Mouse (Mus musculus) C2C12 (cell line): Measurements from ENCODE around the gene Grcc10. TPM values are rescaled to one million over a fixed set of nuclear protein-coding genes. Genes with fewer than 3 reads are reported as not detected.

Experiments used
- H3K27me3 ChIP-seq: one replicate; pipeline ENCODE4 v1.6.1; 2011; ENCODE audit not compliant: control insufficient read depth, insufficient read depth, insufficient read length
- H3K36me3 ChIP-seq: one replicate; pipeline ENCODE4 v1.6.1; 2011; ENCODE audit not compliant: control insufficient read depth, insufficient read depth
- H3K4me3 ChIP-seq: one replicate; pipeline ENCODE4 v1.5.1; 2011; ENCODE audit warnings: mild to moderate bottlenecking, control low read depth; ENCODE audit not compliant: poor library complexity, insufficient read depth, severe bottlenecking
- H3K79me2 ChIP-seq: one replicate; pipeline ENCODE4 v1.6.1; 2011; ENCODE audit not compliant: control insufficient read depth, insufficient read depth
- H3K79me3 ChIP-seq: one replicate; pipeline ENCODE4 v1.6.1; 2011; ENCODE audit warnings: low read depth, control low read depth
- H3ac ChIP-seq: one replicate; pipeline ENCODE3; 2011; ENCODE audit warnings: low read depth; ENCODE audit not compliant: control insufficient read depth, insufficient read length
- CEBPB ChIP-seq: IDR thresholded peaks from one replicate; pipeline ENCODE4 v1.6.1; 2011; ENCODE audit warnings: low read depth, mild to moderate bottlenecking, control low read depth, moderate library complexity
- CTCF ChIP-seq: IDR thresholded peaks from one replicate; pipeline ENCODE4 v1.5.1; 2011; ENCODE audit not compliant: control insufficient read depth, insufficient read depth, insufficient read length
- FOSL1 ChIP-seq: IDR thresholded peaks from one replicate; pipeline ENCODE4 v1.8.0; 2011; ENCODE audit warnings: mild to moderate bottlenecking, low read length; ENCODE audit not compliant: poor library complexity, insufficient read depth, severe bottlenecking
- MAX ChIP-seq: IDR thresholded peaks from one replicate; pipeline ENCODE4 v1.6.1; 2011; ENCODE audit warnings: mild to moderate bottlenecking, control low read depth
- MYOD1 ChIP-seq: IDR thresholded peaks from one replicate; pipeline ENCODE4 v1.6.1; 2011; ENCODE audit warnings: low read depth; ENCODE audit not compliant: control insufficient read depth, insufficient read length
- MYOG ChIP-seq: IDR thresholded peaks from one replicate; pipeline ENCODE4 v1.6.1; 2011; ENCODE audit not compliant: control insufficient read depth, insufficient read length; ENCODE audit errors: extremely low read depth
- USF1 ChIP-seq: IDR thresholded peaks from one replicate; pipeline ENCODE4 v1.6.1; 2011; ENCODE audit warnings: low read depth, mild to moderate bottlenecking, control low read depth, moderate library complexity
- polyA plus RNA-seq: library from polyadenylated mRNA; unstranded; fragments of >200 nt; fragmentation: generic; extraction: Trizol; gene quantifications from one replicate; pipeline ENCODE4 v1.2.1, GENCODE M21; 2012; ENCODE audit warnings: missing spikeins

Gene Grcc10
- polyA plus RNA-seq, 1 experiment: 294 TPM

DNA sequence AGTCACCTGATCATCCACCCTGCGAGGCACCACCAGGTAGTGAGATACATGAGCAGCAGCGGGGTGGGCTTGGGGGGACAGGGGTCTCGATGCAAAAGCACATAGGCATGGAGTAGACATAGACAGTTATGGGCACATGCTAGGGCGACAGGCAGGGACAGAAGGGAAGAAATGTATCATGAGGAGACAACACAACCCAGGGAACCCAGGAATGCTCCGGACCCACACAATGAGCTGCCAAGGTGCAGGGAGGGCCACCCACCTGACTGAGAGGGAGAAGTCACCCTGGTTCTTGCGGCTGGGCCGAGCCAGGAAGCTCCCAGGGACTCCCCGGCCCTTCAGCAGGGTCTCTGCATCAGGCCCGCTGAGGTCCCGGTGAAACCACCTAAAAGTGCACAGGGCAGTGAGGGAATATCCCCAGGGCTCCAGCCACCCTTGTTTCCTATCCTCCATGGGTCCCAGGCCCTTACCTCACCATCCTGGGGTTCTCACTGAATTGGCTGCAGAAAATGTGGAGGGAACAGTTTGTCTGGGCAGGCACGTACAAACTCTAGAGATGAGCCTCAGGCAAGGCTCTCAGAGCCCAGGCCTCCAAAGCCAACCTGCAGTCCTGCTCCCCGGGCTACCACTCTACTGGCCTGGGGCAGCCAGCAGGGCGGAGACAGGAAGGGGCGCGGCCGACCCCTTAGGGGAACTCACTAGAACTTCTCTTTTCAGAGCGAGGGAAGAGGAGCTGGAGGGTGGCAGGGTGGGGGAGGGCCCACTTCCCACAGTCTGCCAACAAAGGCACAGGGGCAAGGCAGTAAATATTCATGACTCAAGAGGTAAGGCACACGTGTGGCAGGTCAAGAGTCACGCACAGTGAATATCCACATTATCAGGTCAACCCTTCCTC is 8.5 kb downstream of the Grcc10 start:
- H3K79me3 ChIP-seq: no peaks in the 10 kb centered on the region
- no peak for TF ChIP-seq MAX
- no peak for TF ChIP-seq USF1
- no peak for TF ChIP-seq MYOD1
- no peak for TF ChIP-seq CEBPB
- TF ChIP-seq CTCF: no peak
- TF ChIP-seq MYOG: no peak
- TF ChIP-seq FOSL1: no peak
- H3K27me3 ChIP-seq: no peaks in the 10 kb centered on the region
- H3K79me2 ChIP-seq: no peaks in the 10 kb centered on the region
- no peak overlapping the region for H3ac ChIP-seq
- no peak overlapping the region for H3K4me3 ChIP-seq
- H3K36me3 ChIP-seq: no peaks in the 10 kb centered on the region

DNA sequence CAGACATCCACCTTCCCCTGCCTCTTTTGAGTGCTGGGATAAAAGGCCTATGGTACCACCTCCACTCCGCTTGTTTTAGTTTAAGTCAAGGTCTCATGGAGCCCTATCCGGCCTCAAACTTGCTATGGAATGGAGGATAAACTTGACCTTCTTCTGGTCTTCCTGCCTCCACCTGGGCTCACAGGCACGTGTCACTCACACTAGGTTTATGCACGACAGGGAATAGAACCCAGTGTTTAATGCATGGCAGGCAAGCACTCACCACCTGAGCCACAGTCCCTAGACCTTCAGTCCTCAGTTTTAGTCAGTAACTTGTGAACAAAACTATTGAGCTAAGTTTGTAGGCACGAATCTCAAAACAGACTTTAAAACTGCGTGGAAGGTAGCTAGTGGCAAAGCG is 10.1 kb downstream of the Grcc10 start:
- Histone ChIP-seq H3ac (no peak overlapping the region), H3K4me3 (no peak overlapping the region), H3K79me2 (no peaks in the 10 kb centered on the region), H3K36me3 (no peaks in the 10 kb centered on the region), H3K79me3 (no peaks in the 10 kb centered on the region), H3K27me3 (no peaks in the 10 kb centered on the region)
- TF ChIP-seq MYOD1: no peak
- no peak for TF ChIP-seq CTCF
- no peak for TF ChIP-seq FOSL1
- TF ChIP-seq CEBPB: no peak
- TF ChIP-seq MAX: no peak
- TF ChIP-seq USF1: no peak
- TF ChIP-seq MYOG: no peak

DNA sequence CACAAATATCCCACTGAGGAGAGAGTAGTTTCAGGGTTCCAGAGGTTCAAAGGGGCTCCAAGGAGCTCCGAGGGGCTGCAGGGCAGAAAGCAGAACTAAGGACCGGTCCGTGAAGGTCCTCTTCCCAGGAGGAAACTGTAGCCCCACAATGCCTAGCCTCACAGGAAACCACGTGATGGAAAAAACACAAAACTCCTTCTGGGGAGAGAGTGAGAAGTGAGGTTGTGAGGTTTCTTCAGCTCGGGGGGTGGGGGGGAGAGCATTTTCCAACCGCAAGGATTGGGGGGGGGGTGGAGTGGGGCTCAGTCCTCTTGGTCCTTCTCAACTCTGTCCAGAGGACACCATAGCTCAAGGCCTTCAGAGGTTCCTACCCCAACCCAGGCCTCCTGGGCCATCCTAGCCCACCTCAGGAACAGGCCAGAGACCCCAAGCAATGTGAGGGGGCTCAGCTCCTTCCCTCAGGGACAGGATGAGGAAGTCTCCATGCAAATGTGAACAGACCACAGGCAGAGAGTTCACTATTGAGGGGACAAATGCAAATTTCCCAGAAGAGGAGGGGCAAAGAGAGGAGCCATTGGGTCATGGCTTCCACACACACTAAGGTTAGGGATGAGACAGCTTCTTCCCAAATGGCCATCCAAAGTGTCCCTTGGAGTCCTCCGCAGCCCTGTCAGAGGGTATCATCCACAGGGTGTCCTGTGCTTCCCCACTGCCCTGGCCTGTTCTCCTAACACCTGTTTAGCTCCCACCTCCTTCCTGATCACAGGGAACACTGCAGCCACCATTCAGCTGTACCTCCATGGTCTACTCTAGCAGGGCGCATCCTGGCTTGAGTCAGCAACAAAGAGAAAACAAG is 11.1 kb downstream of the Grcc10 start:
- no peak overlapping the region for H3ac ChIP-seq
- TF ChIP-seq USF1 (no peak), CEBPB (no peak), FOSL1 (no peak), MYOG (no peak), MAX (no peak), MYOD1 (no peak), CTCF (no peak)
- H3K79me2 ChIP-seq: no peaks in the 10 kb centered on the region
- H3K4me3 ChIP-seq: no peak overlapping the region
- H3K36me3 ChIP-seq: no peaks in the 10 kb centered on the region
- H3K27me3 ChIP-seq: no peaks in the 10 kb centered on the region
- H3K79me3 ChIP-seq: no peaks in the 10 kb centered on the region

GRCm38 (mm10) chr6:124728621-124729020 is 12.6 kb downstream of the Grcc10 start:
- Histone ChIP-seq H3ac (no peak overlapping the region), H3K36me3 (no peaks in the 10 kb centered on the region), H3K79me2 (no peaks in the 10 kb centered on the region), H3K79me3 (no peaks in the 10 kb centered on the region), H3K4me3 (no peak overlapping the region), H3K27me3 (no peaks in the 10 kb centered on the region)
- no peak for TF ChIP-seq USF1
- TF ChIP-seq CEBPB: no peak
- no peak for TF ChIP-seq FOSL1
- no peak for TF ChIP-seq MYOD1
- no peak for TF ChIP-seq MYOG
- no peak for TF ChIP-seq CTCF
- no peak for TF ChIP-seq MAX

DNA sequence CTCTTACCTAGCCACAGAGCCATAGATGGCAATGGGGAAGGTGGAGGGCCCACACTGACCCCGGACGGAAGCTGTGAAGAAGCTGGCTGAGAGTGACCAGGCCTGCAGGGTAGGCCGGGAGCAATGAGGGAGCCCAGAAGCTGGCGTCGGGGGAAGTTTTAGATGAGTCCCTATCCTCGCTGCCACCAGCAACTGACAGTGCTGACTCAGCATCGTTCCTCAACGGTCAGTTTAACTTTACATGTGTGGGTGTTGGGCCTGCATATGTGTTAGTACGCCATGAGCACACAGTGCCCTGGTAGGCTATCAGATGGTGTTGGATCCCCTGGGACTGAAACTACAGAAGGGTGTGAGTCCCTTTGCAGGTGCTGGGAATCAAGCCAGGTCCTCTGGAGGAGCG is 16.7 kb downstream of the Grcc10 start:
- no peaks in the 10 kb centered on the region for H3K79me3 ChIP-seq
- TF ChIP-seq MYOG: no peak
- no peak for TF ChIP-seq FOSL1
- TF ChIP-seq USF1: no peak
- no peak for TF ChIP-seq MYOD1
- no peak for TF ChIP-seq CEBPB

More for the DNA sequence above, 16.7 kb downstream of the Grcc10 start:
- H3K36me3 ChIP-seq: no peaks in the 10 kb centered on the region
- no peaks in the 10 kb centered on the region for H3K79me2 ChIP-seq
- no peak overlapping the region for H3K4me3 ChIP-seq
- H3K27me3 ChIP-seq: no peaks in the 10 kb centered on the region
- H3ac ChIP-seq: no peak overlapping the region
